Mouse (Mus musculus) adrenal gland, postnatal 4 days (tissue): Measurements from ENCODE around the gene Rps6ka1. TPM values are rescaled to one million over a fixed set of nuclear protein-coding genes. Genes with fewer than 3 reads are reported as not detected.

Experiments
- DNase-seq, 2 experiments: peaks; one replicate each; pipeline ENCODE4 v3.0.0; 2021 to 2022; ENCODE audit warnings: low spot score in 2 of 2, mixed read lengths in 2 of 2
- total RNA-seq, 2 experiments: library from RNA; stranded (reverse); gene quantifications; 2 replicates each; pipeline ENCODE4 v1.2.3; 2021

Rps6ka1 gene
- total RNA-seq, 2 experiments from 2014 or later, result 29.5 to 31.0 TPM

- no peak for DNase-seq
Observed at GRCm38 (mm10) chr4:133898151-133898550, 10.6 kb upstream of the Rps6ka1 start.

- DNase-seq, result no peak
Observed at GRCm38 (mm10) chr4:133897431-133897891, 9.9 kb upstream of the Rps6ka1 start.

- no peak for DNase-seq
Observed at GRCm38 (mm10) chr4:133896984-133897383, 9.4 kb upstream of the Rps6ka1 start.

- no peak for DNase-seq
Observed at GRCm38 (mm10) chr4:133896002-133896401, 8.4 kb upstream of the Rps6ka1 start.

GRCm38 (mm10) chr4:133887249-133887648, 348 bp downstream of the Rps6ka1 start:
- DNase-seq, result no peak

GRCm38 (mm10) chr4:133885991-133886501, 1.6 kb downstream of the Rps6ka1 start:
- DNase-seq, result no peak

- DNase-seq, result no peak
Observed at GRCm38 (mm10) chr4:133885331-133885730, 2.3 kb downstream of the Rps6ka1 start.

GRCm38 (mm10) chr4:133884888-133885287, 2.7 kb downstream of the Rps6ka1 start:
- DNase-seq, result no peak

GRCm38 (mm10) chr4:133884127-133884753, 3.4 kb downstream of the Rps6ka1 start:
- DNase-seq, result no peak

GRCm38 (mm10) chr4:133881851-133882250, 5.7 kb downstream of the Rps6ka1 start:
- DNase-seq, result no peak

- DNase-seq, result no peak
Observed at GRCm38 (mm10) chr4:133881399-133881798, 6.2 kb downstream of the Rps6ka1 start.

GRCm38 (mm10) chr4:133879145-133879902, 8.3 kb downstream of the Rps6ka1 start:
- no peak for DNase-seq

GRCm38 (mm10) chr4:133877850-133878755, 9.5 kb downstream of the Rps6ka1 start:
- no peak for DNase-seq

- DNase-seq, result no peak
Observed at GRCm38 (mm10) chr4:133874865-133875517, 12.6 kb downstream of the Rps6ka1 start.

GRCm38 (mm10) chr4:133873926-133874864, 13.4 kb downstream of the Rps6ka1 start:
- no peak for DNase-seq

GRCm38 (mm10) chr4:133873431-133873851, 14.2 kb downstream of the Rps6ka1 start:
- no peak for DNase-seq

GRCm38 (mm10) chr4:133872812-133873300, 14.7 kb downstream of the Rps6ka1 start:
- DNase-seq, result no peak

GRCm38 (mm10) chr4:133872222-133872811, 15.3 kb downstream of the Rps6ka1 start:
- no peak for DNase-seq

- DNase-seq, result no peak
Observed at GRCm38 (mm10) chr4:133865231-133865630, 22.4 kb downstream of the Rps6ka1 start.
